ENCODE assay signal across 19 mouse cellular contexts in the genomic region with DNA sequence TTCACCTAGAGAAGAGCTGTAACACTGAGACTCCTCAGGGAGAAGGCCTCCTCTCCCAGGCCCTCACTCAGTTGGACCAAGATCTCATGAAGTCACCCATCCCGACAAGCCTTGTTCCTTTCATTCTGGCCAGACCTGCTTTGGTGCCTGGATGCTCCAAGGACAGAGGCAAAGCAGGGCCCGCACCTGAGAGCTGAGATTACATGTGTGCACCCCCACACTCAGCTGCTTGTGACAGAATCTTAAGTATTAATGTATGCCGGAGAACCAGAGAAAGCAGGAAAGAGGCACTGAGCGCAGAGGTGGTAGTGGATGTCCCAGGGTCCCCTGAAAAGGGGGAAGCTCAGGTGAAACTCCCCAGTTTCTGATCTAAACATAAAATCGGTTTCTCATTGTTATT. TPM values are rescaled to one million over a fixed set of nuclear protein-coding genes. Genes with fewer than 3 reads are reported as not detected.
A peak's percentile ranks its signal among the peaks of the same experiment; 100 is the strongest.
DNase-seq lines count a peak whose midpoint lies in the region; ATAC-seq and TF ChIP-seq lines count a peak whose summit lies in the region.
"Had no signal": no experiment of that assay in that cellular context is flagged by ENCODE, and none has a peak within 500 bp of the region (broad histone marks: within the 10 kb centered on the region; RNA-seq: fewer than 3 reads in every experiment).

No protein-coding gene starts in this region.

- intact Hi-C loops in heart, postnatal 10 days (cut with DNase I), result no loop called here

- peak overlapping the region; percentile 18; the same call in 1 of the 2 replicates for H3K4me2 ChIP-seq in heart, embryonic 13.5 days
- no peak overlapping the region for H3K4me2 ChIP-seq in forebrain, embryonic 16.5 days (ENCODE audit: low read length)
- H3K4me2 ChIP-seq in hindbrain, embryonic 15.5 days, result no peak overlapping the region
- H3K4me2 ChIP-seq in midbrain, embryonic 15.5 days, result no peak overlapping the region
- no peak overlapping the region for H3K4me2 ChIP-seq in stomach, postnatal 0 days (replicated peaks; ENCODE audit: low read depth)
- H3K4me2 ChIP-seq: heart, embryonic 11.5 days had no signal

- H3K4me3 ChIP-seq in heart, embryonic 13.5 days, result no peak overlapping the region
- no peak overlapping the region for H3K4me3 ChIP-seq in forebrain, embryonic 16.5 days (replicated peaks; ENCODE audit: low read length)
- H3K4me3 ChIP-seq in hindbrain, embryonic 15.5 days, result no peak overlapping the region
- no peak overlapping the region for H3K4me3 ChIP-seq in midbrain, embryonic 15.5 days
- H3K4me3 ChIP-seq in stomach, postnatal 0 days (ENCODE audit: low read depth, low read length), result no peak overlapping the region

- TF ChIP-seq EP300 in stomach, postnatal 0 days (optimal IDR thresholded peaks at IDR 0.05), result no peak

- H3K36me3 ChIP-seq in heart, embryonic 13.5 days, result no peaks in the 10 kb centered on the region
- H3K36me3 ChIP-seq in forebrain, embryonic 16.5 days (ENCODE audit: control insufficient read depth, insufficient read depth), result no peaks in the 10 kb centered on the region
- H3K36me3 ChIP-seq in hindbrain, embryonic 15.5 days, result no peaks in the 10 kb centered on the region
- H3K36me3 ChIP-seq in midbrain, embryonic 15.5 days (replicated peaks), result no peaks in the 10 kb centered on the region
- H3K36me3 ChIP-seq in stomach, postnatal 0 days (ENCODE audit: control insufficient read depth, insufficient read depth, low read length), result no peaks in the 10 kb centered on the region

- TF ChIP-seq CTCF in stomach, postnatal 0 days (IDR thresholded peaks at IDR 0.05; ENCODE audit: low read depth), result no peak

- H3K4me1 ChIP-seq in heart, embryonic 13.5 days, result peaks cover 19% of the 10 kb centered on the region
- peaks cover 8% of the 10 kb centered on the region for H3K4me1 ChIP-seq in forebrain, embryonic 16.5 days (replicated peaks; ENCODE audit: control insufficient read depth, insufficient read depth, low read length)
- H3K4me1 ChIP-seq in hindbrain, embryonic 15.5 days (replicated peaks), result peaks cover 12% of the 10 kb centered on the region
- peaks cover 12% of the 10 kb centered on the region for H3K4me1 ChIP-seq in midbrain, embryonic 15.5 days
- no peaks in the 10 kb centered on the region for H3K4me1 ChIP-seq in stomach, postnatal 0 days (replicated peaks; ENCODE audit: control insufficient read depth, insufficient read depth)

- no peak for DNase-seq in heart, postnatal 10 days
- no peak for DNase-seq in stomach, postnatal 0 days (ENCODE audit: low spot score)
- no peak for DNase-seq in c-Kit-positive CD71-positive TER-119-positive erythroid progenitor cells, embryonic 14.5 days (ENCODE audit: low spot score)
- no peak for DNase-seq in natural killer cell, adult 2 months (ENCODE audit: low spot score in 2 of 2)
- DNase-seq: adrenal gland, adult 8-10 months; cerebellum, adult 11 months; cerebellum, postnatal 25 days; gastrocnemius, postnatal 25 days; kidney, adult 2 months; kidney, postnatal 14 days; layer of hippocampus, adult 9-11 months; lung, postnatal 36 days; thymus, adult 18-20 months had no signal

- H3K27ac ChIP-seq in heart, embryonic 13.5 days (replicated peaks), result no peak overlapping the region
- H3K27ac ChIP-seq in forebrain, embryonic 16.5 days (ENCODE audit: low read length), result peak overlapping the region; percentile 45; the same call in 1 of the 2 replicates
- peak overlapping the region; percentile 53 for H3K27ac ChIP-seq in hindbrain, embryonic 15.5 days (replicated peaks)
- peak overlapping the region; percentile 61 for H3K27ac ChIP-seq in midbrain, embryonic 15.5 days
- H3K27ac ChIP-seq in stomach, postnatal 0 days (replicated peaks), result no peak overlapping the region

- H3K9me3 ChIP-seq in heart, embryonic 13.5 days, result no peaks in the 10 kb centered on the region
- H3K9me3 ChIP-seq in forebrain, embryonic 16.5 days (ENCODE audit: control insufficient read depth, low read length), result no peaks in the 10 kb centered on the region
- H3K9me3 ChIP-seq in hindbrain, embryonic 15.5 days, result no peaks in the 10 kb centered on the region
- H3K9me3 ChIP-seq in midbrain, embryonic 15.5 days, result no peaks in the 10 kb centered on the region
- no peaks in the 10 kb centered on the region for H3K9me3 ChIP-seq in stomach, postnatal 0 days (ENCODE audit: control insufficient read depth, low read length)

- no peak overlapping the region for H3K9ac ChIP-seq in heart, embryonic 13.5 days
- no peak overlapping the region; the same call in 1 of the 2 replicates for H3K9ac ChIP-seq in forebrain, embryonic 16.5 days (replicated peaks; ENCODE audit: low read depth, low read length)
- H3K9ac ChIP-seq in hindbrain, embryonic 15.5 days, result 0 out of 2 replicates have a peak overlapping the region, but pooled peaks have one; percentile 7
- H3K9ac ChIP-seq in midbrain, embryonic 15.5 days, result no peak overlapping the region
- H3K9ac ChIP-seq in stomach, postnatal 0 days (ENCODE audit: low read length), result no peak overlapping the region

- H3K27me3 ChIP-seq in heart, embryonic 13.5 days (replicated peaks), result 0 out of 2 replicates have a peak, but pooled peaks cover 3% of the 10 kb centered on the region
- no peaks in the 10 kb centered on the region for H3K27me3 ChIP-seq in forebrain, embryonic 16.5 days (replicated peaks; ENCODE audit: control insufficient read depth, insufficient read depth, low read length)
- no peaks in the 10 kb centered on the region for H3K27me3 ChIP-seq in hindbrain, embryonic 15.5 days
- H3K27me3 ChIP-seq in midbrain, embryonic 15.5 days (replicated peaks), result no peaks in the 10 kb centered on the region
- H3K27me3 ChIP-seq in stomach, postnatal 0 days (ENCODE audit: control insufficient read depth, insufficient read depth, low read length), result no peaks in the 10 kb centered on the region

- no peak for ATAC-seq in heart, embryonic 13.5 days (ENCODE audit: extremely low read depth, insufficient number of reproducible peaks, low FRiP score, low TSS enrichment)
- 0 out of 2 replicates have a peak, but pooled peaks have one; percentile 15 for ATAC-seq in forebrain, embryonic 16.5 days
- ATAC-seq in hindbrain, embryonic 15.5 days (ENCODE audit: low FRiP score, low read depth), result no peak
- ATAC-seq in midbrain, embryonic 15.5 days (replicated peaks), result peak; percentile 41
- ATAC-seq in stomach, postnatal 0 days (ENCODE audit: low FRiP score, low TSS enrichment), result no peak

- 49% methylated on average over 5 of the region's 5 CpGs for WGBS in heart, embryonic 13.5 days
- WGBS in forebrain, embryonic 16.5 days, result 62% methylated on average over 5 of the region's 5 CpGs
- WGBS in hindbrain, embryonic 15.5 days, result 59% methylated on average over 5 of the region's 5 CpGs
- WGBS in midbrain, embryonic 15.5 days, result 56% methylated on average over 5 of the region's 5 CpGs
- 57% methylated on average over 5 of the region's 5 CpGs for WGBS in stomach, postnatal 0 days

RNA-seq across cellular contexts. Expression of gene Zmynd12, which starts 30.5 kb away (rescaled TPM):
- 0.13 and 0.29 TPM in 2 replicates for polyA plus RNA-seq in heart, embryonic 13.5 days (2015; fragmentation: Nextera tagmentation; extraction: Ambion mirVana)
- total RNA-seq in heart, postnatal 10 days (2021), result not detected
- 0.14 and 0.29 TPM in 2 replicates for polyA plus RNA-seq in forebrain, embryonic 16.5 days (2015; fragmentation: Nextera tagmentation; extraction: Ambion mirVana)
- 0.35 and 0.47 TPM in 2 replicates for polyA plus RNA-seq in hindbrain, embryonic 15.5 days (2015; fragmentation: Nextera tagmentation; extraction: Ambion mirVana)
- polyA plus RNA-seq in midbrain, embryonic 15.5 days (2015; fragmentation: Nextera tagmentation; extraction: Ambion mirVana), result 0.18 and 0.63 TPM in 2 replicates
- 0.15 and 0.35 TPM in 2 replicates for polyA plus RNA-seq in stomach, postnatal 0 days (2015; fragmentation: Nextera tagmentation; extraction: Ambion mirVana)
- total RNA-seq: gastrocnemius, postnatal 25 days; neutrophil, adult 5-6 weeks had no signal
- polyA plus RNA-seq: heart, embryonic 11.5 days had no signal

RNA-seq across cellular contexts. Expression of gene Ppcs, which starts 30.9 kb away (rescaled TPM):
- 28.0 and 28.9 TPM in 2 replicates for polyA plus RNA-seq in heart, embryonic 13.5 days (2015; fragmentation: Nextera tagmentation; extraction: Ambion mirVana)
- total RNA-seq in heart, postnatal 10 days (2021), result 10 to 100 TPM in 1 of 2 experiments, 1 to 10 TPM in 1; 9.6 to 17.0 TPM
- polyA plus RNA-seq in forebrain, embryonic 16.5 days (2015; fragmentation: Nextera tagmentation; extraction: Ambion mirVana), result 16.2 and 16.4 TPM in 2 replicates
- polyA plus RNA-seq in hindbrain, embryonic 15.5 days (2015; fragmentation: Nextera tagmentation; extraction: Ambion mirVana), result 20.4 and 20.8 TPM in 2 replicates
- 20.8 and 22.2 TPM in 2 replicates for polyA plus RNA-seq in midbrain, embryonic 15.5 days (2015; fragmentation: Nextera tagmentation; extraction: Ambion mirVana)
- 30.7 and 31.6 TPM in 2 replicates for polyA plus RNA-seq in stomach, postnatal 0 days (2015; fragmentation: Nextera tagmentation; extraction: Ambion mirVana)

RNA-seq across cellular contexts. Expression of gene Ccdc30, which starts 37.8 kb away (rescaled TPM):
- polyA plus RNA-seq in heart, embryonic 13.5 days (2015; fragmentation: Nextera tagmentation; extraction: Ambion mirVana), result 1.9 and 2.9 TPM in 2 replicates
- under 1 TPM; 0.35 to 0.65 TPM for total RNA-seq in heart, postnatal 10 days (2021)
- 11.4 and 15.5 TPM in 2 replicates for polyA plus RNA-seq in forebrain, embryonic 16.5 days (2015; fragmentation: Nextera tagmentation; extraction: Ambion mirVana)
- 20.0 and 21.3 TPM in 2 replicates for polyA plus RNA-seq in hindbrain, embryonic 15.5 days (2015; fragmentation: Nextera tagmentation; extraction: Ambion mirVana)
- polyA plus RNA-seq in midbrain, embryonic 15.5 days (2015; fragmentation: Nextera tagmentation; extraction: Ambion mirVana), result 23.2 and 23.8 TPM in 2 replicates
- polyA plus RNA-seq in stomach, postnatal 0 days (2015; fragmentation: Nextera tagmentation; extraction: Ambion mirVana), result 1.4 and 2.2 TPM in 2 replicates

RNA-seq across cellular contexts. Expression of gene Rimkla, which starts 39.3 kb away (rescaled TPM):
- polyA plus RNA-seq in heart, embryonic 13.5 days (2015; fragmentation: Nextera tagmentation; extraction: Ambion mirVana), result 4.1 and 4.4 TPM in 2 replicates
- 1 to 10 TPM; 1.3 to 1.5 TPM for total RNA-seq in heart, postnatal 10 days (2021)
- 22.9 and 23.3 TPM in 2 replicates for polyA plus RNA-seq in forebrain, embryonic 16.5 days (2015; fragmentation: Nextera tagmentation; extraction: Ambion mirVana)
- 25.6 and 28.9 TPM in 2 replicates for polyA plus RNA-seq in hindbrain, embryonic 15.5 days (2015; fragmentation: Nextera tagmentation; extraction: Ambion mirVana)
- polyA plus RNA-seq in midbrain, embryonic 15.5 days (2015; fragmentation: Nextera tagmentation; extraction: Ambion mirVana), result 25.5 and 27.6 TPM in 2 replicates
- polyA plus RNA-seq in stomach, postnatal 0 days (2015; fragmentation: Nextera tagmentation; extraction: Ambion mirVana), result 0.19 and 0.25 TPM in 2 replicates
- total RNA-seq: gastrocnemius, postnatal 25 days had no signal

Comparison
In these comparisons a context has a peak if more than half of its experiments do, and no peak if none do; other contexts are left out.
1. ATAC-seq: peak in forebrain, embryonic 16.5 days (single experiment) and midbrain, embryonic 15.5 days (single experiment); none in heart, embryonic 13.5 days (single experiment), hindbrain, embryonic 15.5 days (single experiment) and stomach, postnatal 0 days (single experiment).
2. H3K27ac ChIP-seq: peak in forebrain, embryonic 16.5 days (single experiment), hindbrain, embryonic 15.5 days (single experiment) and midbrain, embryonic 15.5 days (single experiment); none in heart, embryonic 13.5 days (single experiment) and stomach, postnatal 0 days (single experiment).